Mouse (Mus musculus): ENCODE measurements around the gene Polr3h. TPM values are rescaled to one million over a fixed set of nuclear protein-coding genes. Genes with fewer than 3 reads are reported as not detected.

The Polr3h gene
- total RNA-seq, 2 experiments from 2014 or later, result 3.9 to 5.5 TPM

DNA sequence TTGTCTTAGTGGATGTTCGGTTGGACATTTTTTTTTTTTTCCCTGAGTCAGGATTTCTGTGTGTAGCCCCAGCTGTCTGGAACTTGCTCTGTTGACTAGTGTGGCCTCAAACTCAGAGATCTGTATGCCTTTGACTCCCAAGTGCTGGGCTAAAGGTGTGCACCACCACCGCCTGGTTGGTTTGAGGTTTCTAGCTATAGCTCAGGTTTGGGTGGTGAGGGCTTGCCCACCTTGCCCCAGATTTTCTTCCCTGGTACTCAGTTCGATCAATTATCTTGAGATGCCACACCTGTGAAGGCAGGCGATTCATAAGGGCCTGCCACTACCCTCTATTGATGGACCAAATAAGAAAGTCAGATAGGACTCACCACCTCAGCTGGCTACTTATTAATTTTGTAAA is 78.9 kb downstream of the Polr3h start:
- ATAC-seq (ENCODE audit: poor library complexity, severe bottlenecking), result no peak

DNA sequence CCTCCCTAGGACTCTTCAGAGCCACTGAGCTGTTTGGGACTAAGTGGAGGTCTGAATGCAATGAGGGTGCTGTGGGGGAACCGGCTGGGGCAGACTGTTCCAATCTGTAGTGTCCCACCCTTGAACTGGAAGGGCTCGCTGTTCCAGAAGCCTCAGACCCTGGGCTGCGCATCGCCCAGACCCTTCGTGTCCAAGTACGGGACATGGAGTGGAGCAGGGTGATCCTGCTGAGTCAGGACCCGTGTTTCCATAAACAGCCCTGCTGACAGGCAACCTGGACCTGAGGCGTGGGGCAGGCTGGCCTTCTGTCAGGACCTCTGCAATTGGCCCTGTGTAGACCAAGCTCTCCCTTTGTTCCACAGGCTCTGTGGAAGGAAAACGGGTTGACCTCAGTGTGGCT is 79.3 kb downstream of the Polr3h start:
- ATAC-seq (ENCODE audit: poor library complexity, severe bottlenecking), result no peak

DNA sequence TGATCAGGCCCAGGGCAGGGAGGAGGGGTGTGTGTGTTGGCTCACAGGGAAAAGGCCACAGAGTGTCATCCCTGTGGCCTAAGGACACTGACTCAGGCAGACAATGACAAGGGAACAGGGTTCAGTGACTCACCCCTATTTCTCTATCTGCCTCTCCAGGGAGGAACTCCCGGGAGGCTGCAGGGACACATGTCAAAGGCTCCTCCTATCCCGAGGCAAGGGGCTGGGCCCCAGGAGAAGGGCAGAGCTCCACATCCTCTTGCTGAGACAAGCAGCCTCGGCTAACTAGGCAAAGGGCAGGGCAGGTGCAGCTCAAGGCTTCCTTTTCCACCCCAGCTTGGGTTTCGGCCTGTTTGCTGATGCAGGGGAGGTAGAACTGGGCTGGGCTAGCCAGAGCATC is 80.3 kb downstream of the Polr3h start:
- ATAC-seq (ENCODE audit: poor library complexity, severe bottlenecking), result peak; percentile 61

DNA sequence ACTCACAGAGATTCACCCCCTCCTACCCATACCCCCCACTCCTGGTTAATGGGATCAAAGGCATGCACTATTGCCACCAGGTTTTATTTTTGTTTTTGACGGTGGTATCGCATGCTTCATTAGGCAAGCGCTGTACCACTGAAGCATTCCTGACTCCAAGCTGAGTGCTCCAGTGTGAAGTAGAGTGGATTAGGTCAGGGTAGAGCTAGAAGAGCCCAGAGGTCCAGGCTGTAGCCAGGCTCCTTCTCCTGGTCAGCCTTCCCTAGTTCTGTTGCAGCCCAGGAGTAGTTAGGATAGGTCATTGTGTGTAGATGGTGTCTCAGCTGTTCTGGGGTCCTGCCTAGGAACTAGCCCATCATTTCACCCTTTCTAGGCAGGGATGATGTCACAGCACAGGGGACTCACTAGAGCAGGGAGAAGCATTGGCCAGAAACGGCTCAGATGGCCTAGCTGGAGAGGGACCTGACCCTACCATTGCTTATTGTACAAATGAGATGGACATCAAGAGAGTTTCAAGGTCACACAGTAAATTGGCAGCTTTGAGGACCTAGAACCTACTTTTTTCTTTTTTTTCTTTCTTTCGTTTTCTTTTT is 80.9 kb downstream of the Polr3h start:
- no peak for ATAC-seq (ENCODE audit: poor library complexity, severe bottlenecking)

DNA sequence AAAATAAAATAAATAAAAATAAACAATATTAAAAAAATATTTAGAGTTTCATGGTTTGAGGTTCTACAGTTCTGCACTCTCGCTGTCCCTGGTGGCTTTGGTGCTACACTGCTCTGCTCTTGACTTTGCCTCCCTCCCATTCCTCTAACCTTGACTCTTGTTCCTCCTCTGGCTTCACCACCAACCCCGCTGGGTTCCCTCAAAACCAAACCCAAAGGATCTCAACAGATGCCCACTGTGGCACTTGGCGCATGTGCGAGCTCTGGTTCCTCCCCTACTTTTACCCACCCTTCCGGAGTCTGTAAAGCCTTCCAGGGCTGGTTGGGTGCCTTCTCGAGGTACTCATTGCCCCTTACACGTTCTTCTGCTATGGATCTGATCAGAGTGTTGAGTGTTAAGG is 83.8 kb downstream of the Polr3h start:
- ATAC-seq (ENCODE audit: poor library complexity, severe bottlenecking), result no peak

DNA sequence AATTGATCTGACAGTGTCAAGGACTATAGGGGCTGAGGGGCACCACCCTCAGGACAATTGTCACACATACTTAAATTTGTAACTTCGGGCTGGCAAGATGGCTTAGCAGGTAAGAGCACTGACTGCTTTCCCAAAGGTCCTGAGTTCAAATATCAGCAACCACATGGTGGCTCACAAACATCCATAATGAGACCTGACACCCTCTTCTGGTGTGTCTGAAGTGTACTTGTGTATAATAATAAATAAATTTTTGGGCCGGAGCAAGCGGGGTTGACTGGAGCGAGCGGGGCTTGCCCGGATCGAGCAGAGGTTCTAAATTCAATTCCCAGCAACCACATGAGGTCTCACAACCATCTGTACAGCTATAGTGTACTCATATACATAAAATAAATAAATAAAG is 85.7 kb downstream of the Polr3h start:
- no peak for ATAC-seq (ENCODE audit: poor library complexity, severe bottlenecking)

DNA sequence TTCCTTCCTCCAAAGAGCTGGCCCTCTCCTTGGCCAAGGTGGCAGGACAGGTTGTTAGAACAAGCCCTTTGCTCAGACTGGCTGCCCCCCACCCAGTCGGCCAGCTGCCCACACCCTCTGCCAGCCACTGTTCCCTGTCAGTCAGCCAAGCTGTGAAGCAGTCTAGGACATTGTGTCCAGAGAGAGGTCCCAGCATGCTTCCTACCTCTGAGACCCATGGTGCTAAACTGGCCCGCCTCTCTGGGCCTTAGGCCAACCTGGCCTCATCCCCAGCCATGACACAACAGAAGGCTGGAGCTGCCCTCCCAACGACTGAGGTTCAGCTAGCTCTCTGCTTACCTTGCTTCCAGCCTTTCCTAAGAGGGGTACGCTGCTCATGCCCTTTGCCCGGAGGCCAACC is 86.4 kb downstream of the Polr3h start:
- ATAC-seq (ENCODE audit: poor library complexity, severe bottlenecking), result no peak

DNA sequence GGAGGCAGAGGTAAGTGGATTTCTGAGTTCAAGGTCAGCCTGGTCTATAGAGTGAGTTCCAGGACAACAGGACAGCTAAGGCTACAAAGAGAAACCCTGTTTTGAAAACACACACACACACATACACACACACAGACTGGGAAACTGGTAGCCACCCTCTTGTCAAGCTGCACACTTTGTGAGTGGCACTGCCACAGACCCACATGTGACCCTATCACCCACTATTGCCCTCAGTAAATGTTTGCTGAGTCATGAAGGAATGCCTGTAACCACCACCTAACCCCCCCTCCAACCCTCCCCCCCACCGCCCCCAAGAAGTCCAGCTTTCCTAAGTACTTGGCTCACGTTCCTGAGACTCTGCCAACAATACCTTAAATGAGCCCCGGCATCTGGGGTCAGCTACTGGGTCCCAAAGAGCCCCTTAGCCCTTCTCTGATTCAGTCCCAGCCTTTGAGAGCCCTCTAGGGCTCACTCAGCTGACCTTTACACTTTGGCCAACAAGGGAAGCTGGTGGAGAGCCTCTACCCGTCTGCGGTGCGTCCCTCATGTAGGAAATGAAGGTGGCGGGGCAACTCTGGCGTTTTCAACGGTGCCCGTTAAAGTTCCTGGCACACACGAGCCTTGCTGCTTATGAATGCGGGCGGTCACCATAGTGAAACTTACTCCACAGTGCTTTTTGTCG is 87.3 kb downstream of the Polr3h start:
- ATAC-seq (ENCODE audit: poor library complexity, severe bottlenecking), result no peak

Other genes with a start within 250 kb of the Polr3h start
- gene Chadl, start 229.0 kb downstream of the Polr3h start, total RNA-seq (2015), result 0.13 TPM in 1 of 2 replicates, not detected in the other
- gene Chadl, start 229.0 kb downstream of the Polr3h start, total RNA-seq (2017), result not detected in 2 replicates
- 5.8 and 6.2 TPM in 2 replicates for gene Zc3h7b, start 181.2 kb downstream of the Polr3h start, total RNA-seq (2015)
- gene Zc3h7b, start 181.2 kb downstream of the Polr3h start, total RNA-seq (2017), result 5.5 and 7.0 TPM in 2 replicates
- 29.8 and 32.0 TPM in 2 replicates for gene Rangap1, start 180.7 kb downstream of the Polr3h start, total RNA-seq (2015)
- 76.5 and 79.1 TPM in 2 replicates for gene Rangap1, start 180.7 kb downstream of the Polr3h start, total RNA-seq (2017)
- gene Tef, start 123.8 kb downstream of the Polr3h start, total RNA-seq (2015), result 3.1 and 3.3 TPM in 2 replicates
- 6.5 and 8.6 TPM in 2 replicates for gene Tef, start 123.8 kb downstream of the Polr3h start, total RNA-seq (2017)
- 36.1 and 38.2 TPM in 2 replicates for gene Tob2, start 67.4 kb downstream of the Polr3h start, total RNA-seq (2015)
- gene Tob2, start 67.4 kb downstream of the Polr3h start, total RNA-seq (2017), result 20.3 and 23.8 TPM in 2 replicates
- 65.3 and 85.6 TPM in 2 replicates for gene Phf5a, start 54.3 kb downstream of the Polr3h start, total RNA-seq (2015)
- gene Phf5a, start 54.3 kb downstream of the Polr3h start, total RNA-seq (2017), result 30.1 and 34.0 TPM in 2 replicates
- 47.0 and 58.7 TPM in 2 replicates for gene Aco2, start 53.9 kb downstream of the Polr3h start, total RNA-seq (2015)
- 82.3 and 89.4 TPM in 2 replicates for gene Aco2, start 53.9 kb downstream of the Polr3h start, total RNA-seq (2017)
- gene Csdc2, start 10.5 kb upstream of the Polr3h start, total RNA-seq (2015), result not detected in 2 replicates
- gene Csdc2, start 10.5 kb upstream of the Polr3h start, total RNA-seq (2017), result not detected in 2 replicates
- gene Pmm1, start 34.7 kb upstream of the Polr3h start, total RNA-seq (2015), result 10.4 and 10.5 TPM in 2 replicates
- 5.6 and 5.7 TPM in 2 replicates for gene Pmm1, start 34.7 kb upstream of the Polr3h start, total RNA-seq (2017)
- not detected in 2 replicates for gene 1700029P11Rik, start 54.3 kb upstream of the Polr3h start, total RNA-seq (2015)
- gene 1700029P11Rik, start 54.3 kb upstream of the Polr3h start, total RNA-seq (2017), result not detected in 2 replicates
- 28.8 and 36.2 TPM in 2 replicates for gene Xrcc6, start 61.6 kb upstream of the Polr3h start, total RNA-seq (2015)
- gene Xrcc6, start 61.6 kb upstream of the Polr3h start, total RNA-seq (2017), result 82.5 and 83.2 TPM in 2 replicates
- 19.1 and 26.3 TPM in 2 replicates for gene Desi1, start 107.6 kb upstream of the Polr3h start, total RNA-seq (2015)
- gene Desi1, start 107.6 kb upstream of the Polr3h start, total RNA-seq (2017), result 2.6 and 3.9 TPM in 2 replicates
- 104 and 106 TPM in 2 replicates for gene Snu13, start 121.4 kb upstream of the Polr3h start, total RNA-seq (2015)
- 79.1 and 80.3 TPM in 2 replicates for gene Snu13, start 121.4 kb upstream of the Polr3h start, total RNA-seq (2017)
- not detected in 2 replicates for gene 4930407I10Rik, start 132.9 kb upstream of the Polr3h start, total RNA-seq (2015)
- gene 4930407I10Rik, start 132.9 kb upstream of the Polr3h start, total RNA-seq (2017), result not detected in 2 replicates
- gene Mei1, start 143.8 kb upstream of the Polr3h start, total RNA-seq (2015), result not detected in 2 replicates
- gene Mei1, start 143.8 kb upstream of the Polr3h start, total RNA-seq (2017), result not detected in 2 replicates
- gene Ccdc134, start 201.7 kb upstream of the Polr3h start, total RNA-seq (2015), result 7.8 and 8.8 TPM in 2 replicates
- 22.6 and 23.5 TPM in 2 replicates for gene Ccdc134, start 201.7 kb upstream of the Polr3h start, total RNA-seq (2017)
- 39.0 and 40.7 TPM in 2 replicates for gene Srebf2, start 220.9 kb upstream of the Polr3h start, total RNA-seq (2015)
- 39.8 and 40.7 TPM in 2 replicates for gene Srebf2, start 220.9 kb upstream of the Polr3h start, total RNA-seq (2017)